8 mouse cellular contexts compared by ENCODE assay signal in genomic region chr13:35166080-35166479, GRCm38 (mm10).
DNase-seq lines count a peak whose midpoint lies in the region.

No protein-coding gene starts in this region.

- DNase-seq in heart, postnatal 14 days: peak; percentile 38 to 51
- no peak for DNase-seq in heart, adult 8-10 months (ENCODE audit: low spot score)
- DNase-seq in lung, postnatal 10 days: peak; percentile 43
- no peak for DNase-seq in lung, adult 18-20 months
- peak; percentile 26 for DNase-seq in adrenal gland, postnatal 25 days
- peak; percentile 54 for DNase-seq in gastrocnemius, postnatal 14 days
- no peak for DNase-seq in neural tube, embryonic 10.5 days (ENCODE audit: extremely low spot score, low spot score)
- DNase-seq in thymus, postnatal 25 days: no peak

- intact Hi-C loops in heart, postnatal 14 days (cut with DNase I): no loop called here
- intact Hi-C loops in gastrocnemius, postnatal 14 days (cut with DNase I; ENCODE audit: low total_unique reads): no loop called here

Comparison
In these comparisons a context has a peak if more than half of its experiments do, and no peak if none do; other contexts are left out.
1. DNase-seq: peak in heart, postnatal 14 days (2 of 2), lung, postnatal 10 days (single experiment), adrenal gland, postnatal 25 days (single experiment) and gastrocnemius, postnatal 14 days (single experiment); none in heart, adult 8-10 months (single experiment), lung, adult 18-20 months (0 of 2), neural tube, embryonic 10.5 days (single experiment) and thymus, postnatal 25 days (single experiment).